Mouse (Mus musculus) CH12.LX (cell line): ENCODE data around the gene Itpr3. TPM values are rescaled to one million over a fixed set of nuclear protein-coding genes. Genes with fewer than 3 reads are reported as not detected.
A peak's percentile ranks its signal among the peaks of the same experiment; 100 is the strongest.

Experiments used
- DNase-seq: peaks from one replicate; pipeline ENCODE4 v3.0.0-alpha.2; 2013; ENCODE audit errors: extremely low read depth
- H3K27ac ChIP-seq: 2 replicates; pipeline ENCODE4 v1.5.1; 2012; ENCODE audit warnings: low read depth, mild to moderate bottlenecking, control low read depth, moderate library complexity; ENCODE audit not compliant: insufficient read depth
- H3K27me3 ChIP-seq: replicated peaks from 2 replicates; pipeline ENCODE3; 2012; ENCODE audit warnings: inconsistent platforms
- H3K36me3 ChIP-seq, 2 experiments: replicated peaks in 1 of 2; 2 replicates each; pipeline versions ENCODE3 to v1.6.1; 2012; ENCODE audit warnings: inconsistent platforms in 1 of 2, low read length in 1 of 2, mild to moderate bottlenecking in 1 of 2, mixed read lengths in 1 of 2, moderate library complexity in 1 of 2; ENCODE audit not compliant: control insufficient read depth in 1 of 2, insufficient read depth in 1 of 2
- H3K4me1 ChIP-seq, 2 experiments: 2 replicates each; pipeline ENCODE4 v1.6.1; 2012; ENCODE audit warnings: inconsistent platforms in 1 of 2, moderate library complexity in 1 of 2; ENCODE audit not compliant: insufficient read depth in 2 of 2, control insufficient read depth in 1 of 2
- H3K4me2 ChIP-seq: 2 replicates; pipeline ENCODE4 v1.6.1; 2012; ENCODE audit warnings: low read depth, mild to moderate bottlenecking, control low read depth; ENCODE audit not compliant: poor library complexity, insufficient read depth, severe bottlenecking
- H3K4me3 ChIP-seq, 3 experiments: fragments of 150-350 bp in 1 of 3; sonication (generic) in 1 of 3; replicated peaks in 1 of 3; 2 replicates each; pipeline versions ENCODE3 to v1.5.1; 2011 to 2012; ENCODE audit warnings: low read depth in 2 of 3, low read length in 2 of 3, mild to moderate bottlenecking in 2 of 3, moderate library complexity in 2 of 3, control low read depth in 1 of 3, improper control_type of control experiment in 1 of 3, inconsistent platforms in 1 of 3, mixed read lengths in 1 of 3; ENCODE audit not compliant: poor library complexity in 1 of 3
- H3K79me2 ChIP-seq: replicated peaks from 2 replicates; pipeline ENCODE4 v1.6.1; 2012; ENCODE audit warnings: mild to moderate bottlenecking, moderate library complexity; ENCODE audit not compliant: control insufficient read depth, poor library complexity, insufficient read depth, severe bottlenecking; ENCODE audit errors: extremely low read depth
- H3K9ac ChIP-seq: 2 replicates; pipeline ENCODE4 v1.6.1; 2012; ENCODE audit warnings: low read depth, mild to moderate bottlenecking, control low read depth, moderate library complexity; ENCODE audit not compliant: insufficient read depth
- H3K9me3 ChIP-seq: replicated peaks from 2 replicates; pipeline ENCODE3; 2012; ENCODE audit warnings: low read length, inconsistent platforms, mixed read lengths
- BHLHE40 ChIP-seq: IDR thresholded peaks from 2 replicates; pipeline ENCODE4 v1.6.1; 2011; ENCODE audit warnings: mild to moderate bottlenecking, low read depth, low read length, improper control_type of control experiment
- CHD1 ChIP-seq: IDR thresholded peaks from 2 replicates; pipeline ENCODE4 v1.6.1; 2012; ENCODE audit warnings: low read depth, low read length, improper control_type of control experiment, inconsistent platforms
- E2F4 ChIP-seq: IDR thresholded peaks from 2 replicates; pipeline ENCODE4 v1.6.1; 2011; ENCODE audit warnings: low read depth, low read length, improper control_type of control experiment; ENCODE audit not compliant: insufficient replicate concordance
- ELF1 ChIP-seq: IDR thresholded peaks from 2 replicates; pipeline ENCODE4 v1.6.1; 2014; ENCODE audit warnings: low read depth, mild to moderate bottlenecking, inconsistent platforms, low read length, improper control_type of control experiment
- EP300 ChIP-seq: IDR thresholded peaks from 2 replicates; pipeline ENCODE4 v1.6.1; 2011; ENCODE audit warnings: low read length, improper control_type of control experiment
- ETS1 ChIP-seq: conservative IDR thresholded peaks from 2 replicates; pipeline ENCODE4 v1.6.1; 2012; ENCODE audit warnings: low read depth, mild to moderate bottlenecking, inconsistent platforms, low read length, improper control_type of control experiment, moderate library complexity
- GABPA ChIP-seq: IDR thresholded peaks from 2 replicates; pipeline ENCODE4 v1.6.1; 2012; ENCODE audit warnings: low read depth, low read length, improper control_type of control experiment, inconsistent platforms; ENCODE audit not compliant: insufficient replicate concordance
- IRF4 ChIP-seq: IDR thresholded peaks from 2 replicates; pipeline ENCODE4 v1.6.1; 2014; ENCODE audit warnings: low read depth, mild to moderate bottlenecking, inconsistent platforms, low read length, improper control_type of control experiment
- JUN ChIP-seq: IDR thresholded peaks from 2 replicates; pipeline ENCODE4 v1.6.1; 2011; ENCODE audit warnings: low read depth, mild to moderate bottlenecking, low read length, improper control_type of control experiment, moderate library complexity; ENCODE audit not compliant: insufficient read depth
- KAT2A ChIP-seq: IDR thresholded peaks from 2 replicates; pipeline ENCODE4 v1.6.1; 2012; ENCODE audit warnings: low read length, improper control_type of control experiment, inconsistent platforms; ENCODE audit not compliant: insufficient replicate concordance
- MEF2A ChIP-seq: IDR thresholded peaks from 2 replicates; pipeline ENCODE4 v1.6.1; 2014; ENCODE audit warnings: low read depth, mild to moderate bottlenecking, inconsistent platforms, low read length, improper control_type of control experiment, borderline replicate concordance
- MXI1 ChIP-seq: IDR thresholded peaks from 2 replicates; pipeline ENCODE4 v1.6.1; 2011; ENCODE audit warnings: mild to moderate bottlenecking, low read depth, low read length, improper control_type of control experiment
- NELFE ChIP-seq: IDR thresholded peaks from 2 replicates; pipeline ENCODE4 v1.6.1; 2011; ENCODE audit warnings: low read depth, low read length, improper control_type of control experiment
- POLR2AphosphoS2 ChIP-seq: IDR thresholded peaks from 2 replicates; pipeline ENCODE4 v1.6.1; 2011; ENCODE audit warnings: low read depth, low read length, improper control_type of control experiment
- SIN3A ChIP-seq: IDR thresholded peaks from 2 replicates; pipeline ENCODE4 v1.6.1; 2012; ENCODE audit warnings: low read length, improper control_type of control experiment, inconsistent platforms
- SMC3 ChIP-seq: IDR thresholded peaks from 2 replicates; pipeline ENCODE4 v1.6.1; 2011; ENCODE audit warnings: low read depth, low read length, improper control_type of control experiment
- TCF12 ChIP-seq: IDR thresholded peaks from 2 replicates; pipeline ENCODE4 v1.6.1; 2014; ENCODE audit warnings: low read depth, mild to moderate bottlenecking, inconsistent platforms, low read length, improper control_type of control experiment
- UBTF ChIP-seq: IDR thresholded peaks from 2 replicates; pipeline ENCODE4 v1.6.1; 2012; ENCODE audit warnings: low read depth, mild to moderate bottlenecking, inconsistent platforms, low read length, improper control_type of control experiment, moderate library complexity
- dilution Hi-C: fragments of 300-500 bp; cut with MboI; formaldehyde crosslinking; loops from 2 replicates; pipeline ENCODE4 v1.14.3; 2020; ENCODE audit warnings: low sequenced_read_pairs; ENCODE audit not compliant: extremely low pct_unique_long_range_greater_than_20kb, extremely low pct_ligation_motif_present
- in situ Hi-C: fragments of 300-500 bp; cut with MboI; formaldehyde crosslinking; loops from 3 replicates; pipeline ENCODE4 v1.14.3; 2019; ENCODE audit warnings: low sequenced_read_pairs, low pct_ligation_motif_present, low pct_unique_long_range_greater_than_20kb, mixed read lengths
- polyA plus RNA-seq: library from polyadenylated mRNA; unstranded; fragments of >175 nt; gene quantifications from 2 replicates; pipeline ENCODE4 v1.2.1, GENCODE M21; 2012; ENCODE audit warnings: low read depth; ENCODE audit not compliant: insufficient read length
- total RNA-seq, 2 experiments: library from RNA; depleted of rRNA; stranded (reverse); fragments of 300-350 nt in 1 of 2; fragments of >200 nt in 1 of 2; gene quantifications; 2 replicates each; pipeline ENCODE4 v1.2.3; 2012 to 2014

Gene Itpr3
- total and polyA plus RNA-seq, 3 experiments = 2.5 to 11.3 (median 9.5) TPM

DNA sequence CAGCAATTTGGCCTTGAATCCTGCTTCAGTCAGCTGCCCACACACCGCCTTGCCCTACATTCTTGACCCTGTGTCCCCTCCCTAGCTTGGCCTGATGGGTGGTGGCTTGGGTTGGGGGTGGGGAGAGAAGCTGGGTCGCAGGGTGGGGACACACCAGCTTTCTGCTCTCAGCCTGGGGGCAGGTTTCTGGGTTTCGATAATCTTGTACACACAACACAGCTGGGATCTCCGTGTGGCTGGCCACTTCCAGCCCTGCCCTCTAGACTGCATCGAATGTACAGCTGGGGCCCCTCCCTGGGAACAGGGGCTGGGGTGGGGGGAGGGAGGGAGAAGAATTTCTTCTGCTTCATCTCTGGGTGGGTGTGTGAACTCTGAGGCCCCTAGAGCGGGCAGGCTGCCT lies 6.6 kb downstream of the Itpr3 start:
- Histone ChIP-seq H3K4me3 (no peak overlapping the region), H3K27ac (no peak overlapping the region), H3K4me1 (peaks cover 37 to 74% of the 10 kb centered on the region in 2 experiments)
- no peak for DNase-seq
- TF ChIP-seq IRF4 (no peak), GABPA (no peak), ELF1 (no peak), NELFE (no peak), CHD1 (no peak), KAT2A (no peak), JUN (no peak), MXI1 (no peak), SIN3A (no peak), MEF2A (no peak), SMC3 (no peak), POLR2AphosphoS2 (no peak), E2F4 (no peak)
- TF ChIP-seq, all 38 proteins: peak for 0
- H3K9ac ChIP-seq = no peak overlapping the region
- in situ Hi-C loops (no loop called here), dilution Hi-C loops (no loop called here)
- H3K79me2 ChIP-seq = no peaks in the 10 kb centered on the region
- peaks cover 0 to 2% of the 10 kb centered on the region in 2 experiments for H3K36me3 ChIP-seq
- peaks cover 2% of the 10 kb centered on the region for H3K9me3 ChIP-seq
- peak overlapping the region; percentile 12; the same call in 1 of the 2 replicates for H3K4me2 ChIP-seq
- H3K27me3 ChIP-seq = no peaks in the 10 kb centered on the region

DNA sequence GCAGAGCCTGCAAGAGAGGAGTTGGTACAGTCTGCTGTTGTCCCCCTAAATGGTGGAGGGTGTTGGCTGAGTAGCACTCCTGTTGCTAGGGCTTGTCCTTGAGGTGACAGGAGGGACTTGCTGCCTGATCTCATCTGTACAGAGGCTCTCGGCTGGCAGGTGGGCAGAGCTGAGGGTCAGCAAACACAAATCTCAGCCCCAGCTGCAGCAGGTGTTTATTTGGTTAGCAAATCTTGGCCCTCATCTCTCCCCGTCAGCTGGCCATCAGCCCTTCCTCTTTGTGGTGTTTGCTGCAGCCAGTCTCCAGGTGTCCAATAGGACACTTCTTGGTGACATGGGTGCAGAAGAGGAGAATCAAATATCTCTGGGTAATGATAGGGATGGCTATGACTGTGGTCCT lies 7.1 kb downstream of the Itpr3 start:
- H3K27me3 ChIP-seq = no peaks in the 10 kb centered on the region
- DNase-seq = no peak
- H3K27ac ChIP-seq = no peak overlapping the region
- in situ Hi-C loops (no loop called here), dilution Hi-C loops (no loop called here)
- no peaks in the 10 kb centered on the region for H3K79me2 ChIP-seq
- H3K9ac ChIP-seq = no peak overlapping the region
- H3K9me3 ChIP-seq = peaks cover 2% of the 10 kb centered on the region
- peaks cover 0 to 2% of the 10 kb centered on the region in 2 experiments for H3K36me3 ChIP-seq
- TF ChIP-seq TCF12 (peak; percentile 96), UBTF (no peak), JUN (no peak), MXI1 (0 out of 2 replicates have a peak, but pooled peaks have one; percentile 40), ETS1 (0 out of 2 replicates have a peak, but pooled peaks have one; percentile 32), BHLHE40 (peak; percentile 15; the same call in 1 of the 2 replicates), SIN3A (0 out of 2 replicates have a peak, but pooled peaks have one; percentile 31), EP300 (peak; percentile 41; the same call in 1 of the 2 replicates)
- H3K4me3 ChIP-seq = no peak overlapping the region
- peak overlapping the region; percentile 12; the same call in 1 of the 2 replicates for H3K4me2 ChIP-seq
- H3K4me1 ChIP-seq = peaks cover 36 to 71% of the 10 kb centered on the region in 2 experiments
